Mouse (Mus musculus) cerebellum, postnatal 14 days (tissue): ENCODE results near the gene Hace1.

ENCODE experiments used
- DNase-seq, 2 experiments: peaks; one replicate each; pipeline ENCODE4 v3.0.0; 2021; ENCODE audit warnings: mixed read lengths in 2 of 2

The Hace1 gene

DNA sequence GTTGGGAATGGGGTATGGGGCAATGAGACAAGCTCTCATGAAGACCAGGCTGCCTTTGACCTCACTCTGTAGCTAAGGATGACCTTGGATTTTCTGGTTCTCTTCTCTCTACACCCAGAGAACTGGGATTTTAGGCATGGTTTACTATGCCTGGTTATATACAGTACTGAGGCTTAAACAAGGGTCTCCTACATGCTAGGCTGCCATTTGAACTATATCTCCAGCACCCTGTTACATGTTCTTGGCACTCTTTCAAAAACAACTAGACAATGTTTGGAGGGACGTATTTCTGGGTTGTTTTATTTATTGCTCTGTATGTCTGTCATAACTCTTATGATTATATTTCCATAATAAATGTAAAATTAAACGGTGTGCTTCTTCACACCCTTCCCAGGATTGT, 129.2 kb downstream of the Hace1 start:
- DNase-seq, result no peak

DNA sequence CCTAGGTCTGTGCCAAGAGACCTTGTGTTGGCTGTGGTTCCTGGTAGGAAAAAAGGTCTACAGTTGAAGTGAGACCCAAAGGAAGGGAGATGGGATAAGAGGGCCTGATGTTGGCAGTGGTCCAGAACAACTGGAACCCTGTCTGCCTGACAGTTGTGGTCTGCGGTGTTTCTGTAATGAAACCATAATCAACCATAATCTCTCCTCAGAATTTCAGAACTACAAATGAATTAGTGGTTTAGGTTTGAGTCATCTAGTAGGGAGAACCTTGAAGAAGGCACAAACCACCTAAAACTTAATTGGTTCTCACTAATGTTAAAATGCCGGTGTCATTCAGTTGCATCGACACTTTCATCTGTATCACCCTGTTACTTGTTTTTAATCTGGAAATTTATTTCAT, 133.2 kb downstream of the Hace1 start:
- no peak for DNase-seq

DNA sequence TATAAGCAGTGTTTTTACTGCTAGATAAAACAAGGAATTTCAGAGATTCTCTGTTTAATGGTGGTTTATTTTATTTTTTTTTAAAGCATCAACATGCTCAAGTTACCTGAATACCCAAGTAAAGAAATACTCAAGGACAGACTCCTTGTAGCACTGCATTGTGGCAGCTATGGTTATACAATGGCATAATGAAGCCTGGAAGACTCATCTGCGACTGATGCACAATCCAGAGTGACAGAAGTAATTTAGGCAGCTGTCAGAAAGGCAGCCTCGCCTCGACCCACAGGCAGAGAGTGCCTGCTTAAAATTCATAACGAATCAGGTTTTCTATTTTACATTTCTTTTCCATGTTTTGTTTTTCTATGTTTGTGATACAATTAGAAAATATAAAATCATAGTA, 133.7 kb downstream of the Hace1 start:
- no peak for DNase-seq
